Mouse (Mus musculus) naive thymus-derived CD4-positive, alpha-beta T cell, adult 5 months (primary cell): Measurements from ENCODE around the gene Mucl2. TPM values are rescaled to one million over a fixed set of nuclear protein-coding genes. Genes with fewer than 3 reads are reported as not detected.

Experiments
- polyA plus RNA-seq: library from polyadenylated mRNA; unstranded; fragments of 100-300 nt; shearing (Covaris generic); gene quantifications from one replicate; pipeline ENCODE4 v1.2.1, GENCODE M21; 2017

Mucl2 gene
- polyA plus RNA-seq: not detected

DNA sequence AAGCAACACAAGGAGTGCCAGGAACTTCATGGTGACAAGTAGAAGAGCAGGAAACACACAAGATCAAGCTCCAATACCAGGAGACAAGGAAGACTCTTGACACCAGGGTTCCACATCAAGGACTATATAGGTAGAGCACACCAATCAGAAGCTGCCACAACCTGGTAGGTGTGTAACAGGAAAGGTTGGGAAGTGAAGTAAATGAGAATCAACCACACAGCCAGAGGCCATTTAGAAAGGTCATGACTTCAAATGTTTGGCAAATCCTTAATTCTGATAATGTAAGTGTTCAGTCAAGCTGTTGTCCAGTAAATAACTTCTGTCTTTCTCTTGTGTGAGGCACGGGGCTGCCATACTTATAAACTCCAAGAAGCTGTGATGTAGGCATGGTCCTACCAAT, at the start of gene Mucl2:
Gene Mucl2, minus strand, starts transcription at position 101 of the 400 bp plus-strand sequence.

Other genes with a start within 250 kb of the Mucl2 start
- gene Mucl1, start 143.8 kb downstream of the Mucl2 start, polyA plus RNA-seq: not detected